Mouse (Mus musculus) adrenal gland, adult 10 weeks (tissue): ENCODE measurements around the gene Ocel1. TPM values are rescaled to one million over a fixed set of nuclear protein-coding genes. Genes with fewer than 3 reads are reported as not detected.

Source experiments
- polyA plus RNA-seq: library from polyadenylated mRNA; stranded (reverse); fragments of 350-450 nt; fragmentation: Illumina TruSeq; extraction: RNeasy Lipid Tissue Mini Kit (QIAGEN cat#74804); gene quantifications from one replicate; pipeline ENCODE4 v1.2.3, GENCODE M21; 2014; ENCODE audit warnings: low read depth, low replicate concordance

The Ocel1 gene
- 1.9 TPM for polyA plus RNA-seq

DNA sequence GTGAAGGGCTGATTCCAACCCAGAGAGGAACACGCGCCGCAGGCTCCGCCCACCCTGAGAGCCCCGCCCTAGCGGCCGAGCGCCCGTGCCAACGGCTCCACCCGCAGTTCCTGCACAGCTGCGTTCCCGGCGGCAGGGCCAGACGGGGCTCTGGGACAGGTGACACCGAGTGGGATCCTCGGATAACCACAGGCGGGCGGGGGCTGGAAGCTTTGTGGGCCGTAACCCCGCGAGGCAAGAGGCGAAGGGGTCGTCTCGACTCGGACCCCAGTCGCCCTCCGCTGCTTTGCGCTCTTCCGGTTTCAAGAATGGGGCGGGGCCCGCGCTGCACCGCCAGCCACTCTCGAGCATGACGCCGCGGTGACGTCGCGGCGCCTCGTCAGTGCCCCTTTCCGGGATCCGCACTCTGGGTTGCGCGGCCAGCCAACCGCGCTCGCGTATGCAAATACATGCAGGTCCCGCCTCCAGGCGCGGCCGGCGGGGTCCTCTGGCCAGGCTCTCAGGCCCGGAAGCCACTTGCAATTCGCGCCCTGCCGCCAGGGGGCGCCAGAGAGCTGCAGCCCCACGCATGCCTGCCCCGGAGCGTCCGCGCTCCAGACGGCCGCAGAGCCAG lies at the start of gene Ocel1:
Ocel1 (plus strand) TSS at position 63 of the 613 bp plus-strand sequence.

DNA sequence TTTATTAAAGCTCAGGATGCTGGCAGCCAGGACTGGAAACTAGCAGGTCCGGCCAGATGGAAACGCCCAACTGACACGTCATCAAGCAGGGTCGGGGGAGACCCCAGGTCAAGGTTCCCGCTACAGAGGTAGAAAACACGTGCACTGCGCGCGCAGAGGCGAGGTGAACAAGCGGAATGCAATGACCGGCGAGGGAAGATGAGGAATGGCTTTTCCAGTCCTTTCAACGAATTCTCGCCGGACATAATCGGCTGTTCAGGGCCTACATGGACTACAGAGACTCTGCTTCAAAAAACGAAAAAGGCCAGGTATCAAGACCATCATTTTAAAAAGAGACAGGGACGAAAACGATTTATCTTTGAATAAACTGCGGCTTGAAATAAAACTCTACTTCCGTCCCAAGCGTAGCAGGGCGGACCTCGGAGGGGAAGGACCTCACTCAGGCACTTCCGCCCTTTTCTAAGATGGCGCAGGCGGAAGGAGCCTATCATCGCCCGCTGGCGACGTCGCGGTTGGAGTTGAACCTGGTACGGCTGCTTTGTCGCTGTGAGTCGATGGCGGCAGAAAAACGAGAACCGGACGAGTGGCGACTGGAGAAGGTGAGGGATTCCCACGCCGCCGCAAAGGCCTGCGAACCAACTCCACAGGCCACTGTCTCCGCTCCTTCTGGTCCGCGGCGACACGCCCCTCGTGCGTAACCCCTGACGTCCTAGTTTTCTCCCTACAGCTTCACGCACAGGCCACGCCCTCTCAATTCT lies 4.1 kb upstream of the Ocel1 start, which contains the start of gene Use1:
Use1 (plus strand) TSS at position 78 of the 758 bp plus-strand sequence.

DNA sequence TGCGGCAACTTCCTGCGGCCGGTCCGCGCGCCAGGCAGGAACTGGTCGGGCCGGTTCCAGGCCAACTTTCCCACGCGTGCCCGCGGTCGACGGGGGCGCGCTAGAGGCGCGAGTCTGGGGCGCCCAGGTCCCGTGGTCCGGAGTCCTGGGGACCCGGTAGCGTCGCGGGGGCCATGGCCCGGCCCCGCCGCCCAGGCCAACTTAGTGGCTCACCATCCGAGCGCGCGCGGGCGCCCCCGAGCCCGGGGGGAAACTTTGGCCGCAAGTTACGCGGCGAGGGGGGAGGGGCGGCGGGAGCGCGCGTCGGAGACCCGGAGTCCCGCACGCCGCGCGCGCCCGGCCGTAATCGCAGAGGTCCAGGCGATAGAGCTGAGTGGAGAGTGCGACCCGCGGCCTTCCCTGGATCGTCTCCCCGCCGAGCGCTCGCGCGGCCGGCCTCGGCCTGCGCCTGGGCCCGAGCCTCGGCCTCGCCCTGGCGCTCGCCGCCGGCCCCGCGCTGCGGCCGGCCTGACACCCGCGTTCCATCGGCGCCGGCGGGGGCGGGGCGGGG lies 10.4 kb downstream of the Ocel1 start, which contains the start of gene Nr2f6:
Nr2f6 (minus strand) TSS at position 540 of the 550 bp plus-strand sequence.

DNA sequence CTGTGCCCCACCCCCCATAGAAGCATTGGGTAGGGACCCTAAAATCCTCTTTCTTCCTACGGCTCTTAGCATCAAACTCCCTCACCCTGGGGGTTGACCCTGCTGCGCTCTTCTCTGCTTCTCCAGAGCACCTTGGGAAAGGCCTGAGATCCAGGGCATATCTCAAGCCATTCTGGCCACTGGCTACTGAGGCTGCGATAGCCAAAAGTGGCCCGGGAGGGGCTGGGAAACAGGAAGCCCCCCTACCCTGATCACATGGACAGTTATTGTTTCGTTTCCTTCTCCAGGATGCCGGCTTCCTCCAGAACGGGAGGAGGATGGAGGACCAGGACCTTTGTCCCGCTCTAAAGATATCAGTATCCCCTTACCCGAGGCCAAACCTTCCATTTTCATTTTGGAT lies 24.5 kb downstream of the Ocel1 start, which contains the start of gene Ushbp1:
Ushbp1 (minus strand) TSS at position 174 of the 400 bp plus-strand sequence.

DNA sequence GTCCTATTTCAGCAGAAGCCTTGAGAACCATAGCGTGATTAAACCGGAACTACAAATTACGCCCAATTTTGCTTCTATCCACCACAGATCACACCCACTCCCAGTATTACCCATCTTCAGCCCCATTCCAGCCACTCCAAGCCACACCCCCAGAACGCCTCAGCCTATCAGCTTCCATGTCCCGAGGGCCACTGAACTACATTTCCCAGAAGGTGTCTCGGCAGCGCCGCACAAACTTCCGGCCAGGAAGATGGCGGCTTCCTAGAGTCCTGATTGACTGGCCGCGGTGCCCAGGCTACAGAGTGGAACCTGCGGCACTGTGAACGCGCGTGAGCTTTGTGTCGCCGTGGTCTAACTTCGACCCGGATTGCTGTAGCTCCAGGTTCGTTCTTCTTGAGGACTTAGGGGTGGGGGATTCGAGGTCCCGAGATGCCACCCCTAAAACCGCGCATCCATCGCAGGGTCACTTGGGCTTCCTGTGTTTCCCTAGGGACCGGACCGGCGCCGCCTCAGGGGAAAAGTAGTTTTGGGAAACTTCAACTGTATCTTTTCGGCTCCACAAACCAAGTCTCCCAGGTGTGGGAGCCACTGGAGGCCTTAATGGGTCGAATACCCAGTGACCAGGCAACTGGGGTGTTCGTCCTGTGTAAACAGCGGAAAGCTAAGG lies 25.7 kb downstream of the Ocel1 start, which contains the start of gene Babam1:
Babam1 (plus strand) TSS at position 223 of the 667 bp plus-strand sequence.

DNA sequence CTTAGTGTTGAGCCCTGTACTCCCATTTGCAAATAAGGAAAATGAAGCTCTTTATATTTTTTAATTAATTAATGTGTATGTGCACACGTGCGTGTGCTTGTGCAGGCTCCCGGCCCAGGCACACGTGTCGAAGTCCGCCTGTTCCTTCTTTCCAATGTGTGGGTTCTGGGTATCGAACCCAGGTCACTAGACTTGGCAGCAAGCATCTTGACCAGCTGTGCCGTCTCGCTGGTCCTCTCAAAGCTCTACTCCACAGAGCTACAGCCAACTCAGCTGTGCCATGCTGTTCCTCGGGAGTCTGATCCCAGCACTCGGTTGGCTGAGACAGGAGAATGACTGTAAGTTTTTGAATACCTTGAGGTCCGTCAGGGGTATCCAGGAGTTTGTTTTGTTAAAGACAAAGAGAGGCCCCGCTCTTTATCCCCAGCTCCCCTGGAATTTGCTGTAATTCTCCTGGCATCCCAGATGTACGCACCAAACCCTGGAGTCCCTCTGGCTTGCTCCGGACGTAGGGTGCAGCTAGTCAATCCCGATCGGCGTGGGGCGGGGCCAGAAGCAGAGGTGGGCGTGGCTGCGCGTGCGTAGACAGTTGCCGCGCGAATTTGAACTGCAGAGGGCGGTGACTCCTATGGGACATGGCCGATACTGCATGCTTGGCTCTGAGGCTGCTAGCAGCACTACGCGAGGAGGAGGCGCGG lies 34.5 kb downstream of the Ocel1 start, which contains the start of gene Ankle1:
Ankle1 (plus strand) TSS at position 610 of the 698 bp plus-strand sequence.

Other genes with a start within 250 kb of the Ocel1 start
- gene Myo9b, start 98.6 kb upstream of the Ocel1 start, polyA plus RNA-seq: 4.1 TPM
- 2.9 TPM for gene Haus8, start 98.4 kb upstream of the Ocel1 start, polyA plus RNA-seq
- 1.8 TPM for gene Use1, start 4.5 kb upstream of the Ocel1 start, polyA plus RNA-seq
- gene Nr2f6, start 10.7 kb downstream of the Ocel1 start, polyA plus RNA-seq: 3.4 TPM
- gene Ushbp1, start 24.5 kb downstream of the Ocel1 start, polyA plus RNA-seq: 2.4 TPM
- gene Babam1, start 25.6 kb downstream of the Ocel1 start, polyA plus RNA-seq: 30.8 TPM
- gene Ankle1, start 34.7 kb downstream of the Ocel1 start, polyA plus RNA-seq: 0.41 TPM
- gene Abhd8, start 92.4 kb downstream of the Ocel1 start, polyA plus RNA-seq: 1.1 TPM
- 10.8 TPM for gene Mrpl34, start 93.7 kb downstream of the Ocel1 start, polyA plus RNA-seq
- 3.4 TPM for gene Dda1, start 97.9 kb downstream of the Ocel1 start, polyA plus RNA-seq
- 1.0 TPM for gene Ano8, start 114.7 kb downstream of the Ocel1 start, polyA plus RNA-seq
- 1.6 TPM for gene Gtpbp3, start 116.8 kb downstream of the Ocel1 start, polyA plus RNA-seq
- gene Plvap, start 140.5 kb downstream of the Ocel1 start, polyA plus RNA-seq: 4.8 TPM
- not detected for gene Ccdc194, start 154.4 kb downstream of the Ocel1 start, polyA plus RNA-seq
- 6.9 TPM for gene Bst2, start 166.2 kb downstream of the Ocel1 start, polyA plus RNA-seq
- gene Mvb12a, start 171.6 kb downstream of the Ocel1 start, polyA plus RNA-seq: 0.70 TPM
- 3.8 TPM for gene Tmem221, start 187.6 kb downstream of the Ocel1 start, polyA plus RNA-seq
- gene Nxnl1, start 195.3 kb downstream of the Ocel1 start, polyA plus RNA-seq: 0.35 TPM
- 14.2 TPM for gene Slc27a1, start 197.6 kb downstream of the Ocel1 start, polyA plus RNA-seq
- 0.82 TPM for gene Pgls, start 220.9 kb downstream of the Ocel1 start, polyA plus RNA-seq
- not detected for gene Fam129c, start 226.3 kb downstream of the Ocel1 start, polyA plus RNA-seq
- gene Colgalt1, start 239.7 kb downstream of the Ocel1 start, polyA plus RNA-seq: 54.8 TPM